Mouse (Mus musculus) MEL (cell line): ENCODE measurements around the gene Xk. TPM values are rescaled to one million over a fixed set of nuclear protein-coding genes. Genes with fewer than 3 reads are reported as not detected.

Source experiments
- DNase-seq: peaks from one replicate; pipeline ENCODE4 v3.0.0; 2011; ENCODE audit warnings: low read depth, low spot score
- H3K27ac ChIP-seq: 2 replicates; pipeline ENCODE4 v1.5.1; 2012; ENCODE audit warnings: low read depth, mild to moderate bottlenecking, control low read depth, low read length, moderate library complexity; ENCODE audit not compliant: control insufficient read depth
- H3K27me3 ChIP-seq, 2 experiments: fragments of 150-350 bp in 1 of 2; sonication (generic) in 1 of 2; 2 replicates each; pipeline ENCODE4 v1.6.1; 2012; ENCODE audit warnings: low read length in 2 of 2, mild to moderate bottlenecking in 2 of 2, improper control_type of control experiment in 1 of 2, moderate library complexity in 1 of 2; ENCODE audit not compliant: insufficient read depth in 2 of 2, control insufficient read depth in 1 of 2
- H3K36me3 ChIP-seq, 2 experiments: 2 replicates each; pipeline ENCODE4 v1.6.1; 2012 to 2014; ENCODE audit warnings: low read length in 2 of 2, improper control_type of control experiment in 1 of 2, inconsistent platforms in 1 of 2, mild to moderate bottlenecking in 1 of 2; ENCODE audit not compliant: insufficient read depth in 2 of 2, control insufficient read depth in 1 of 2
- H3K4me1 ChIP-seq, 2 experiments: fragments of 150-350 bp in 1 of 2; sonication (generic) in 1 of 2; 2 replicates each; pipeline ENCODE4 v1.6.1; 2012; ENCODE audit warnings: low read length in 2 of 2, improper control_type of control experiment in 1 of 2, mild to moderate bottlenecking in 1 of 2; ENCODE audit not compliant: insufficient read depth in 2 of 2, control insufficient read depth in 1 of 2
- H3K4me3 ChIP-seq, 2 experiments: fragments of 150-350 bp in 1 of 2; sonication (generic) in 1 of 2; 2 replicates each; pipeline ENCODE4 v1.5.1; 2012; ENCODE audit warnings: low read depth in 2 of 2, low read length in 2 of 2, mild to moderate bottlenecking in 2 of 2, moderate library complexity in 2 of 2, control low read depth in 1 of 2, improper control_type of control experiment in 1 of 2; ENCODE audit not compliant: control insufficient read depth in 1 of 2, insufficient read depth in 1 of 2
- H3K79me2 ChIP-seq: 2 replicates; pipeline ENCODE4 v1.6.1; 2012; ENCODE audit warnings: mild to moderate bottlenecking, low read length, moderate library complexity; ENCODE audit not compliant: control insufficient read depth, poor library complexity, insufficient read depth
- H3K9ac ChIP-seq: 2 replicates; pipeline ENCODE4 v1.6.1; 2012; ENCODE audit warnings: low read depth, mild to moderate bottlenecking, control low read depth, low read length, moderate library complexity; ENCODE audit not compliant: control insufficient read depth, poor library complexity, severe bottlenecking
- H3K9me3 ChIP-seq: fragments of 150-350 bp; sonication (generic); replicated peaks from 2 replicates; pipeline ENCODE4 v1.6.1; 2012; ENCODE audit warnings: mild to moderate bottlenecking, low read length, improper control_type of control experiment, moderate library complexity; ENCODE audit not compliant: insufficient read depth
- E2F4 ChIP-seq: IDR thresholded peaks from 2 replicates; pipeline ENCODE4 v1.6.1; 2011; ENCODE audit warnings: low read depth, low read length, improper control_type of control experiment, borderline replicate concordance
- ELF1 ChIP-seq: IDR thresholded peaks from 2 replicates; pipeline ENCODE4 v1.6.1; 2014; ENCODE audit warnings: low read depth, mild to moderate bottlenecking, inconsistent platforms, low read length, improper control_type of control experiment, moderate library complexity
- EP300 ChIP-seq, 2 experiments: IDR thresholded peaks; 2 replicates each; pipeline ENCODE4 v1.6.1; 2011; ENCODE audit warnings: improper control_type of control experiment in 2 of 2, low read length in 2 of 2, low read depth in 1 of 2, mild to moderate bottlenecking in 1 of 2
- GABPA ChIP-seq: IDR thresholded peaks from 2 replicates; pipeline ENCODE4 v1.6.1; 2012; ENCODE audit warnings: low read depth, mild to moderate bottlenecking, inconsistent platforms, low read length, improper control_type of control experiment, moderate library complexity
- GATA1 ChIP-seq: IDR thresholded peaks from 2 replicates; pipeline ENCODE4 v1.6.1; 2011; ENCODE audit warnings: low read depth, low read length, improper control_type of control experiment
- HCFC1 ChIP-seq: IDR thresholded peaks from 2 replicates; pipeline ENCODE4 v1.6.1; 2012; ENCODE audit warnings: low read depth, mild to moderate bottlenecking, inconsistent platforms, low read length, improper control_type of control experiment, moderate library complexity
- MAFK ChIP-seq: IDR thresholded peaks from 2 replicates; pipeline ENCODE4 v1.6.1; 2011; ENCODE audit warnings: low read depth, mild to moderate bottlenecking, low read length, improper control_type of control experiment, borderline replicate concordance
- MEF2A ChIP-seq: IDR thresholded peaks from 2 replicates; pipeline ENCODE4 v1.6.1; 2014; ENCODE audit warnings: low read depth, mild to moderate bottlenecking, inconsistent platforms, low read length, improper control_type of control experiment; ENCODE audit not compliant: poor library complexity, insufficient replicate concordance, severe bottlenecking; ENCODE audit errors: extremely low read depth
- MYC ChIP-seq: IDR thresholded peaks from 2 replicates; pipeline ENCODE4 v1.6.1; 2011; ENCODE audit warnings: low read depth, mild to moderate bottlenecking, low read length, improper control_type of control experiment, moderate library complexity
- NRF1 ChIP-seq: IDR thresholded peaks from 2 replicates; pipeline ENCODE4 v1.6.1; 2014; ENCODE audit warnings: low read depth, mild to moderate bottlenecking, inconsistent platforms, low read length, improper control_type of control experiment, moderate library complexity; ENCODE audit not compliant: poor library complexity, insufficient read depth, severe bottlenecking
- POLR2A ChIP-seq, 2 experiments: IDR thresholded peaks; 2 replicates each; pipeline ENCODE4 v1.6.1; 2011 to 2012; ENCODE audit warnings: low read length in 2 of 2, mild to moderate bottlenecking in 2 of 2, control low read depth in 1 of 2, improper control_type of control experiment in 1 of 2, low read depth in 1 of 2, moderate library complexity in 1 of 2; ENCODE audit not compliant: control insufficient read depth in 1 of 2, insufficient read depth in 1 of 2, poor library complexity in 1 of 2
- RAD21 ChIP-seq: IDR thresholded peaks from 2 replicates; pipeline ENCODE4 v1.6.1; 2011; ENCODE audit warnings: mild to moderate bottlenecking, low read depth, low read length, improper control_type of control experiment
- TAL1 ChIP-seq: IDR thresholded peaks from 2 replicates; pipeline ENCODE4 v1.6.1; 2012; ENCODE audit warnings: mild to moderate bottlenecking, inconsistent platforms, low read length, moderate library complexity, mixed read lengths
- TCF12 ChIP-seq: IDR thresholded peaks from 2 replicates; pipeline ENCODE4 v1.6.1; 2014; ENCODE audit warnings: low read depth, mild to moderate bottlenecking, inconsistent platforms, low read length, improper control_type of control experiment, moderate library complexity
- USF2 ChIP-seq, 2 experiments: IDR thresholded peaks; 2 replicates each; pipeline ENCODE4 v1.6.1; 2011 to 2012; ENCODE audit warnings: improper control_type of control experiment in 2 of 2, low read length in 2 of 2, borderline replicate concordance in 1 of 2, inconsistent platforms in 1 of 2, low read depth in 1 of 2, mild to moderate bottlenecking in 1 of 2; ENCODE audit not compliant: insufficient read depth in 1 of 2
- ZC3H11A ChIP-seq: IDR thresholded peaks from 2 replicates; pipeline ENCODE4 v1.6.1; 2012; ENCODE audit warnings: low read depth, mild to moderate bottlenecking, inconsistent platforms, low read length, improper control_type of control experiment
- ZMIZ1 ChIP-seq: IDR thresholded peaks from 2 replicates; pipeline ENCODE4 v1.6.1; 2012; ENCODE audit warnings: low read depth, mild to moderate bottlenecking, inconsistent platforms, low read length, improper control_type of control experiment, moderate library complexity
- polyA plus RNA-seq, 2 experiments: library from polyadenylated mRNA; stranded (reverse) in 1 of 2; unstranded in 1 of 2; fragments of >175 nt in 1 of 2; fragments of >200 nt in 1 of 2; gene quantifications; 2 replicates each; pipeline versions ENCODE4 v1.2.1 to v1.2.4; 2012; ENCODE audit warnings: low replicate concordance in 2 of 2, low read depth in 1 of 2; ENCODE audit not compliant: insufficient read length in 2 of 2, insufficient read depth in 1 of 2, missing spikeins in 1 of 2
- total RNA-seq: library from RNA; depleted of rRNA; stranded (reverse); fragments of 300-350 nt; gene quantifications from 2 replicates; pipeline ENCODE4 v1.2.3, GENCODE M21; 2012

Gene Xk
- total and polyA plus RNA-seq, 3 experiments, result 11.1 to 36.6 TPM; not detected in 1

GRCm38 (mm10) chrX:9244603-9245336, 27.8 kb upstream of the Xk start (continued):
- TF ChIP-seq USF2 (IDR thresholded peaks at IDR 0.05; ENCODE audit: borderline replicate concordance in 1 of 2, insufficient read depth in 1 of 2, low read depth in 1 of 2, low read length in 2 of 2), result no peak
- TF ChIP-seq NRF1, result no peak
- TF ChIP-seq MYC, result peak; percentile 89
- TF ChIP-seq GATA1, result peak; percentile 98
- TF ChIP-seq E2F4, result peak; percentile 36; the same call in 1 of the 2 replicates
- 0 out of 2 replicates have a peak, but pooled peaks have one; percentile 32 for TF ChIP-seq MEF2A
- peak; percentile 97 to 98 for TF ChIP-seq EP300 (IDR thresholded peaks at IDR 0.05; ENCODE audit: low read depth in 1 of 2, low read length in 2 of 2)
- TF ChIP-seq GABPA, result 0 out of 2 replicates have a peak, but pooled peaks have one; percentile 4

- Histone ChIP-seq H3K4me1 (peaks cover 13 to 27% of the 10 kb centered on the region in 2 experiments), H3K27ac (no peak overlapping the region), H3K27me3 (no peaks in the 10 kb centered on the region), H3K79me2 (no peaks in the 10 kb centered on the region), H3K9ac (no peak overlapping the region), H3K9me3 (no peaks in the 10 kb centered on the region), H3K36me3 (peaks cover 0 to 35% of the 10 kb centered on the region in 2 experiments; a peak in 2 of 4 replicates), H3K4me3 (no peak overlapping the region)
- TF ChIP-seq RAD21 (no peak), POLR2A (IDR thresholded peaks at IDR 0.05; ENCODE audit: control insufficient read depth in 1 of 2, insufficient read depth in 1 of 2, low read depth in 1 of 2, low read length in 2 of 2, poor library complexity in 1 of 2) (no peak), TAL1 (no peak), TCF12 (no peak), ELF1 (no peak), ZMIZ1 (no peak), NRF1 (no peak), ZC3H11A (no peak), HCFC1 (no peak)
- no peak for DNase-seq
Measured at GRCm38 (mm10) chrX:9248911-9249310, 23.6 kb upstream of the Xk start.

DNA sequence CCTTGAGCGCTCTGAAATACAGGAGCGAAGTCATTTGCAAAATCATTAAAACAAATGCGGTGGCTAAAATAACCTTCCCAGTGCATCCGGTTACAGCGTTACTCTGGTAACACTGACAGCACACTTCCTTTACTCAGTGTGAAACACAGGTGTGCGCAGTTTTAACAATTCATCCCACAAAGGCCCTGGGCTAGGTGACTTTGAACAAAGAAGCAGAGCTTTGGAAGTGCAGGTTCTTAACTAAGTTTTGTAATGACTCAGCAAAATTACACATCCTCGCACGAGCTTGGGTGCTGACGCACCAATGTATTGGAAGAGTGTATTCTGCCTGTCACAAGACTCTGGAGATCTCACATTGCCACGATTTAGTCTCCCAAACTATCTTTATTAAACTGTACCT, 18.6 kb upstream of the Xk start:
- Histone ChIP-seq H3K4me3 (no peak overlapping the region), H3K27me3 (no peaks in the 10 kb centered on the region), H3K9ac (no peak overlapping the region), H3K9me3 (no peaks in the 10 kb centered on the region), H3K36me3 (peaks cover 0 to 32% of the 10 kb centered on the region in 2 experiments; a peak in 2 of 4 replicates), H3K4me1 (peaks cover 12 to 24% of the 10 kb centered on the region in 2 experiments), H3K27ac (no peak overlapping the region), H3K79me2 (no peaks in the 10 kb centered on the region)
- TF ChIP-seq E2F4, result no peak
- no peak for TF ChIP-seq POLR2A (IDR thresholded peaks at IDR 0.05; ENCODE audit: control insufficient read depth in 1 of 2, insufficient read depth in 1 of 2, low read depth in 1 of 2, low read length in 2 of 2, poor library complexity in 1 of 2)
- peak; percentile 70; the same call in 1 of the 2 replicates for TF ChIP-seq MAFK
- no peak for DNase-seq
